Mouse (Mus musculus): Measurements from ENCODE around the gene Csn3.

The Csn3 gene

GRCm38 (mm10) chr5:87925372-87925771 lies at the start of gene Csn3:
Gene Csn3, plus strand, starts transcription at chr5:87925579.
- ATAC-seq (ENCODE audit: low TSS enrichment) = no peak

DNA sequence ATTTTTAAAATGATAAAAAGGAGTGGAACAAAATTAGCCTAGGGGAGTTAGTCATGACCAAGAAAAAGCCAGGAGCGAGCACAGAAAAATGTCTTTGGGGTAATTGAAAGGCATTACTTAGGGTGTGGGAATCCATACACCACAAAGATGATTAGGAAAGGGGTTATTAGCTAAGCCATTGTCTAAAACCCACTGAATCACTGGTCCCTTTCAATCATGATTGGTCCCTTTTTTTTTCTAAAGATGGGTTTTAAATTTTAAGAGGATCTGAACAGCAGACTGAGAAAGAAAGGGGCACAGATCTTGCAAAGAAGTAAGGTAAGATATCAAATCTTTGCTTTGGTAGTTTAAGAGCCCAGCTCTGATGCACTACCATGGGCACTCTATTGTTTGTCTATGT lies 40.6 kb upstream of the Csn3 start, which contains the start of gene Odam:
Odam (plus strand) TSS at position 301 of the 400 bp plus-strand sequence.
- no peak for ATAC-seq (ENCODE audit: low TSS enrichment)

DNA sequence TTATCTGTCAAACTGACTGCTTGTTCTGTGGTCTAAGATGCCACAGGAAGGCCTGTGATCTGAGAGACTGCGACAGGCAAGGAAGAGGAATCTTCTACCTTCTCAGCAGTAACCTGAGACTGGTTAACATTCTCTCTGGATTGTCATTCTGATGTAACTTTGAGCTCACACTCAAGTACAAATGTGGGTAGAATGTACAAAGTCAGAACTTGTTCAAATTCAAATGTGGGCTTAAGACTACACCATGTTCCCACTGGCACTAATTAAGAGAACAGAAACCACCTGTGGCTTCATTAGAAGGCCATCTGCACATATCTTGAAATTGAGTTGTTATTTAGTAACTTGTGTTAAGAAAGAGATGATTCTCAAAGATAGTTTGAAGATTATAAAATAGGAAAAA lies 6.2 kb downstream of the Csn3 start:
- no peak for ATAC-seq (ENCODE audit: low TSS enrichment)

GRCm38 (mm10) chr5:87940752-87941151 lies 15.4 kb downstream of the Csn3 start:
- ATAC-seq (ENCODE audit: low TSS enrichment) = peak; percentile 72

DNA sequence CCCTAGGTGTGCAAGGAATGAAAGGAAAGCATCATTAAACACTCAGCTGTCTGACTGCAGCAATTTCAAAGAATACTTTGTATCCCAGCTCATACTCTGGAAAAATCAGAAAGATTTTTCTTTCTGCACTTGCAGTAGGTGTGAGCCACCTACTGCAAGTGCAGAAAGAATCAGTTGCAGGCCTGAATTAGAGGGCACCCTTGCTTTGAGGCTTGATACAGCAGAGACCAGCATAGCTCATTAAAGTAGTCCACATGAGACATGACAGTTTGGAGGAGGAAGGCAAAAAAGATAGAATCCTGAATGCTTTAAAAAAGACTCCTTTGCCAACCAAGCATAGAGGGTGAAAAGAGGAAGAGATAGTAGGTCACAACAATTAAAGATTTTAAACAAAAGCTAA lies 17.1 kb downstream of the Csn3 start:
- ATAC-seq (ENCODE audit: low TSS enrichment) = no peak

DNA sequence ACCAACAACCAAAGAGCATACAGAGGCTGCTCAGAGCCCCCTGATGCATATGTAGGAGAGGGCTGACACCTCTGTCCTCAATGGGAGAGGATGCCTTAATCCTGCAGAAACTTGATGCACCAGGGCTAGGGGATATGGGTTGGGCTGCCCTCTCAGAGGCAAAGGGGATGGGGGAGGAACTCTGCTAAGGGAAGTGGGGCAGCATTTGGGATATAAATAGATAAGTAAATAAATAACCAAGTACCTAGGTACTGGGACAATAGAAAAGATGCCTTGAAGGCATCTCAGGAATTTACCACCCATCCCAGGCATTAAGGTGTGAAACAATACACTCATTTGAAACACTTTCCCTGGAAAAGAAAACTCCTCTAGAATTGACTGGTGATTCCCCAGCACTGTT lies 26.5 kb downstream of the Csn3 start:
- ATAC-seq (ENCODE audit: low TSS enrichment) = no peak

- no peak for ATAC-seq (ENCODE audit: low TSS enrichment)
These were observed 43.8 kb downstream of the Csn3 start, which contains the start of the genes 2310003L06Rik and Gm28434 for GRCm38 (mm10) chr5:87969201-87969600. Gene 2310003L06Rik, plus strand, starts transcription at chr5:87969459. Gene Gm28434, plus strand, starts transcription at chr5:87969517.

GRCm38 (mm10) chr5:87979139-87979538 lies 53.8 kb downstream of the Csn3 start, which contains the start of gene Cabs1:
Gene Cabs1, plus strand, starts transcription at chr5:87979439.
- no peak for ATAC-seq (ENCODE audit: low TSS enrichment)
